Mouse (Mus musculus) fibroblast of lung, adult 2 months (primary cell): ENCODE measurements at regions not wholly inside any gene's neighbourhood (a gene's known extent, or its start where the extent isn't known, plus 50 kb on each side); places are given as distances from the start of the nearest gene placed in this dataset.

ENCODE experiments used
- DNase-seq: peaks from one replicate; pipeline ENCODE4 v3.0.0-alpha.2; 2011; ENCODE audit warnings: low read depth

DNA sequence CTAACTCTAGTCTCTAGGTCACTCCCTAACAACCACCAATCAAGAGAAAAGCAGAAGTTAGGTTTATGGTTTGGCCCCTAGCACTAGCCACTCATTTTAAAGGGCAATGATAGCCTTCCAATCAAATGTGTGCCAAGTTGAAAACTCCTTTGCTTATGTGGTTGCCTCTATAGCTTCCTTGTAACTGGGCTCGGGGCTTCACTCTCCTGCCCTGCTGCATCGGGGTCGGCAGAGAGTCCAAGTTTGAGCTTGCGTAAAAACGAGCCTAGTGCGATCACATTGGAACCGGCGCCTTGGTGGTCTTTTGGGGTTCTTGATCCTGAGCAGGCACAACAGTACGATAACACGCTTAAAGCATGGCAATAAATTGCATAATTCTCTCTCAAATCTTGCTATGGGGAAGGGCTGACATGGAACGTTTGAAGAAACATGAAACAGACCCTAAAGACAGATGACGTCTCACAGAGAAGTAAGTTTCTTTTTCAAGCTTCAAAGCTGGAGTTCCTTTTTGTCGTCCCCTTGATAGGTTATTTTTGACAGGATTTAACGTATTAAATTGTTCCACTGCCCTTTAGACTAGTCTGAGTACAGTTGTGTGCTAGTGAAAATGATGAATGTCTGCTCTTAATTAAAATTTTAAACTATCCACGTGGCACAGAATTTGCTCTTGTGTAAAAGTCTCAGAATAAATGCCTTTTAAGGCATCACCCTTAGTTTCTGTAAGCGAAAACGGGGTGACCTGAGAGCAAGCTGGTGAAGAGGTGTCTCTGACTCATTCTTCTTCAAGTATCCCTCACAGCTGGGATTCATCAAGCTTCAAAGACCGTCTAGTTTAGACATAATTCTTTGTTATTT is 52.0 kb downstream of the 4930426L09Rik start:
- no peak for DNase-seq

DNA sequence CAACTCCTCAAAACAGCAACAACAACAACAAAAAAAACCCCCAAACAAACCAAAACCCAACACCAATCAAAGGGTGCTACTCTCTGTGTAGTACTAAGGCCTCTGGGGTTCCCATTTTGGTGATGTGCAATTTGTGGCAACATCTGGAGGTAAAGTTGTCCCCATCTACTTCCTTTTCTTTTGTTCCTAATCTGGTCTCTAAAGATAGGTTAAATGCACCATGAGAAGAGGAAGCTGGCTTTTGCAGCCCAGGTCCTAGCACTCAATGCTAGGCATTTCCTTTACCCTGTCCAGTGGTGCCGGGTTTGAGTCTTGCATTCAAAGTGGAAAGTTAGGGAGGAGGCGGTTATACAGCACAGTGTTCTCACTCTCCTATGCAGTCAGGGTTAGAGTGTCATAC is 57.4 kb downstream of the 4930426L09Rik start:
- no peak for DNase-seq

DNA sequence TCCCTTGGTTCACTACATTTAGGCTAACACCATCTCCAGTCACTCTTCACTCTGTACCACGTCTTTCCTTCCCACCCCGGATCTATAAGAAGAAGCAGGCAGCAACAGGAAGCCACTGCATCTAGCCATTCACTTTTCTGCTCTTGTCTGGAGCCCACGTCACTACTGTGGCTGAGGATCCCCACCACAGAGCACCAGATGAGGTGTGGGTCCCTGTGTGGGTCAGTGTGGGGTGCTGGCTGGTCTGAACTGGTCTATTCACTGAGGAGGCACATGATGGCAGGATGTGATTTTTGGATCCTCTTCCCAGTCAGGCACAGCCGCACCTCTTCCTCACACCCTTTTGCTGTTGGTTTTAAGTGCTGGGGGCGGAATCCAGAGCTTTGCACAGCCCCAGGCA is 59.7 kb downstream of the 4930426L09Rik start:
- no peak for DNase-seq

DNA sequence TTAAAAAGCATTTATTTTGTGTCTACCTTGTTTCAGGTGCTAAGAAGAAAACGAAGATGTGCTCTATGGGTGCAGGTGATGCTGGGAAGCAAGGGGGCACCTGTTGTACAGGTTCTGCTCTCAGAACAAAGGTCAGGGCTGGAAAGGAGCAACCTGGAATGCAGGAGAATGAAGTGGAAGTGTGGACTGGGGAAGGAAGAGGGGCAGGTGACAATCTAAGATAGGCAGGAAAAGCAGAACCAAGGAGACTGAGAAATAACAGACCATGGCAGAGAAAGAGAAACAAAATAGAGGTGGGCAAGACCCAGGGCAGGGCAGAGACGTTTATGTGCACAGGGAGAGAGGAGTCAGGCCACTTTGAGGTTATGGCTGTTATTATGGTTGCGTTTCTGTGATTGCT is 60.6 kb downstream of the 4930426L09Rik start:
- no peak for DNase-seq

DNA sequence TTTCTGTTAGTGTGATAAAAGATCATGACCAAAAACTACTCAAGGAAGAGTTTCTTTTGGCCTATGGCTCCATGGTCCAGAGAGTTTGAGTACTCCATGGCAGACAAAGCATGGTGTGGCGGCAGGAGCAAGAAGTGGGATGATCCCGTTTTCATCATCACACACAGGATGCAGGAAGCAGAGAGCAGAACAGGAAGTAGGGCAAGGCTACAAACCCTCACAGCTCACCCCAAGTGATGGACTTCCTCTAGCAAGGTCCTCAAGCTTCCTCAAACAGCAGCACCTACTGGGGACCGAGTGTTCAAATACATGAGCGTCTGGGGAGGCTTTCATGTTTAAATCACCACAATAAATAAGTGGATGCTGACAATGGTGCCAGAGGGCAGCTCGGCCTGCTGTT is 61.1 kb downstream of the 4930426L09Rik start:
- no peak for DNase-seq

DNA sequence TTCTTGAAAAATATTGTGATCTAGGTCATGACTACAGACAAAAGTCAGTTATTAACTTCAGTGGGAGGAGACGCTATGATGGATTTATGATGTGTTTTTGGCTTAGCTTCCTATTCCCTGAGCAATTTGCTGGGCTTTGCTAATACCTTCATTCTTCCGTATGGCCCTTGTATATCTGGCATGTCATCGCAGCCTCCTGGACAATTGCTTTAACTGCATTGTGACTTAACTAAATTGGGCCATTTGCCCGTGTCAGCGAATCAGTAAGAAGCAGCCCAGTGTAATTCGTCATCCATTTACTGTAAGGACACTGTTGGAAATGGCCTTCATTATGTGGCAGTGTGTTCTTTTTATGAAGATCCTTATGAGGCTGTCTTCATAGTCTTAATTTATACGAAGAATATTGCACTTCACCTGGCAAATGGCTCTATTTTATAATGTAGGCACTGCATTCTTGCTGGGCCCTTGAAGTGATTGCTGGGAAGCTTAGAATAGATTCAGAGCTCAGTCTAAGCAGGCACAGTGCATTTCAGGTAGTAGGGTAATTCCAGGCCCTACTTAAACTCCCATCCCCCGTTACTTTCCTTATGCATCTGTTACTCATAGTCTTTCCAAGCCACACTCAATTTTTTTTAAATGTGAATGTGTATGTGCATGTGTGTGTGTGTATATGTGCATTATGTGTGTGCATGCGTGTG is 62.2 kb downstream of the 4930426L09Rik start:
- no peak for DNase-seq

DNA sequence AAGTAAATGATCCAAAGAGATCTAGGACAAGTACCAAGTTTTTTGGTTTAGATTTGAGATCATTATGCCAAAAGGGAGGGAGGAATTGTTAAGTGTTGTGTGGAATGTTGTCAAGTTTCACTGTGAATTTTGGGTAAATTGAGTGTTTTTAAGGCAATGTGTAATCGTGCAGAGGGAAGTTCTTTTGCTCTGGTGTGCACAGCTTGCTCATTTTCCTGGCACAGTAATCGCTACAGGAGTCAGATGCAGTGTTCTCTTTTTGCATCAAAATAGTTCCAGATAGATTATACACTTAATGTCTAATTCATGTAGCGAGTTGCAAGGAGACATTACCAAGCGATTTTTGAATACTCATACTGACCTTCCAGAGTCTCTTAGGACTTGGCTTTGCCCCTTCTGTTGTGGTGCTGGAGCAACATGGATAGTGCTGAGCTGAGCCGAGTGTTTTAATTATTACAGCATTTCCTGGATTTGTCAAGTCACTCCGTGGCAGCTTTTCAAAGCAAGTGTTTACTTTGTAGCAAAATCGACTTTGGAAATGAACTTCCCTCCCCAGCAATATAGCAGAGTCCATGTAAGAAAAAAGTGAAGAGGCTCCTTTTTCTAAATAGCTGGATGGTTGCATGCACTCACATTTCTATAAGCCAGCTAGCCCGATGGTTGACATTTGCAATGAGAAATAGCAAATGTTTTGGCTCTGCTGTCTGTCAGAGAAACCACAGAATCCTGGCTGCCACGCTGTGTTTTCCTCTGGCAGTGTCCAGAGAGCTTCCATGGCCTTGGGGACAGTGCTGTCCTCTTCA is 66.6 kb downstream of the 4930426L09Rik start:
- DNase-seq, result peak; percentile 16

DNA sequence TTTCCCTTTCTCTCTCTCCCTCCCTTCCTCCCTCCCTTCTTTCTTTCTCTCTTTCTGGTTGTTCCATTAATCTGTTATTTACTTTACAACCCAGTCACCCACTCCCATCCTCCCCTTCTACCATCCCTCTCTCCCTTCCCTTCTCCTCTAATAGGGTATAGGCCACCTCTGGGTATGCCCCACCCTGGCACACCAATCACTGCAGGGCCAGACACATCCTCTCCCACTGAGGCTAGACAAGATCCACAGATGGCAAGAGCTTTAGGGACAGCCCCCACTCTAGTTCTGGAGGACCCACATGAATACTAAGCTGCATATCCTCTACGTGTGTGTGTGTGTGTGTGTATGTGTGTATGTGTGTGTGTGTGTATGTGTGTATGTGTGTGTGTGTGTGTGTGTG is 67.4 kb downstream of the 4930426L09Rik start:
- no peak for DNase-seq

DNA sequence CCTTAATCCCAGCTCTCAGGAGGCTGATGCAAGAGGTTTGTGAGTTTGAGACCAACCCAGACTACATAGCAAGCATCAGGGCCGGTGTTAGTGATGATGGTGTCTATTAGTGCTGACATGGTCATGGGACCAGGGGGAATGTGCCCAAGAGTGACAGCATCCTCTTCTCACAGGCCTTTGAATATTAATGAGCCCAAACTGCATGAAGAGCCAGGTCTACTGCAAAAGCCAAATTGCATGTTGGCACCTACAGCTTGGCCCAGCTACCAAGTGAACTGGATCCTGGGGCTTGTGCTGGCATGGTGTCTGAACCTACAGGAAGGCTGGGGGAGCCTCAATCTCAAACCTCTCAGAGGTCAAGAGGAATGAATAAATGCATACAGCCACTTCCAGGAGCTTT is 70.0 kb downstream of the 4930426L09Rik start:
- DNase-seq, result no peak

DNA sequence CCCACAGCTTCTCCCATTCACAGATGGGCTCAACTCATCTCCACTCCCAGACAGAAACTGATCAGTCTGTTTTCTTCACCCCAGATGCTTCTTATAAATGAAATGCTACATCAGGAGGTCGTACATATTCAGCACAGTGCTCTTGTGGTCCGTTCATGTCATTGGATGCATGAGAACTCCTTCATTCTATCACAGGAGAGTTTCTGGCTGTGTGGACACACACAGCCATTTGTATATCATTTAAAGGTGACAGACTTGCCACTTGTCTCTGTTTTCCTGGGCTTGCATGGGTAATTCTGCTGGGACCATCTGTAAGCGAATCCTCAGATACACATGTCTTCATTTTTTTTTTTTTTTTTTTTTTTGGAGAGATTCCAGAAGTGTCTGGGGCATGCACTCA is 85.7 kb downstream of the 4930426L09Rik start:
- no peak for DNase-seq

DNA sequence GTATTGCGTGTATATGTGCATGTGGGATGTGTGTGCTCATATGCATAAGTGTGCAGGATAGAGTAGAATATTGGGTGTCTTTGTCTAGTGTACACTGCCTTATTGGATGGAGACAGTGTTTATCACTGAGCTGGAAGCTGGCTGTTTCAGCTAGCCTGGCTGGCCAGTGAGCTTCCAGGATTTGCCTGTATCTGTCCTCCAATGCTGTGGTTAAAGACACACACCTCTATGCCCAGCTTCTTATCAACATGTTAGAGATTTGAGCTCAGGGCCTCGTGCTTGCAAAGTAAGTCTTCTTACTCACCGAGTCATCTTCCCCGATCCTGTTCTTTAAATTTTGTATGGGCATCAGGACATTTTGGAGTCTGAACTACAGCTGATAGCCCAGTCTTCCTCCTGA is 87.0 kb downstream of the 4930426L09Rik start:
- no peak for DNase-seq

DNA sequence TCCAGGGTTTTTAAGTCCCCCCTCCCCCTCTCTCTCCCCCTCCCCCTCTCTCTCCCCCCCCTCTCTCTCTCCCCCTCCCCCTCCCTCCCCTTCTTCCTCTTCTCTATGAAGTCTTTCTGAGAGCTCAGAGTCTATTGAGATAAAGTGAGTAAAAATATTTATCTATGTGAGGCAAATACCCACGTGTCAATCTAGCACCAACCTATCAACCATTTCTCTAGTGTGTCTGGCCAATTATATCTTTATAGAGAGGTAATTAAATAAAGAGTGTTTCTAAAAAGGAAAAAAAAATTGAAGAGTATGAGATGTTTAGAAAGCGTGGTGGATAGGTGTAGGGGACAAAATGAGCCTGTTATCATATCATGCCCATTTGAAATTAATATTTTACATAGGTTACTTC is 88.0 kb downstream of the 4930426L09Rik start:
- no peak for DNase-seq

DNA sequence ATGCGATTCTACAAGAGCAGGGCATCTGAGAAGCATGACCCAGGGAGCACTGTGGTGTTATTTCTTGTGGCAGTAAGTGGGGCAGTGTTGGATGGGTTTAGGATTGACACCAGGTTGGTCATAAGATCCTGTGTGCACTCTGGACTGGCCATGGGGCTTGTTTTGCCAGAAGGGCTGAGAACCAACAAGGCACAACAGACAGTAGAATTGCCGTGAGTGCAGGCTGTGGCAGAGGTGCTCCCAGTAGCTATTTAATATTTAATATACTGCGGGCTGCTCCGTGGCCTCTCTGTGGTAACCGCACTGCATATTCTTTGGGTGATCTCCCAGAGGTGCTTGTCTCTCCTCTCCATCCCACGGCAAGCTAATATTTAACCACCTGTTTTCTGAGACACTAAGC is 88.5 kb downstream of the 4930426L09Rik start:
- DNase-seq, result no peak

DNA sequence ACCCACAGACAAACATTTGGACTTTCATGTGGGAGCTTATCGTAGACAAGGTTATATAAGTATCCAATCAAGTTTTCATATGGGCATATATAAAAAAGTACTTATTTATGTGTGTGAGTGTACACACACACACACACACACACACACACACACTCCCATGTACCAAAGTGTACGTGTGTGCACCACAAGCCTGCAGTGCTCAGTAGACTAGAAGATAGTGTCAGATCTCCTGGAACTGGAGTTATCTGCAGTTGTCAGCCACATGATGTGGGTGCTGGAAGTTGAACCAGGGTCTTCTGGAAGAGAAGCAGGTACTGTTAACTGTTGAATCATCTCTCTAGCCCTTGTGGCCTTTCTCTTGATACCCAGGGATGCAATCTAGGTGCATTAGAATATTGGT is 99.7 kb upstream of the Armc3 start:
- no peak for DNase-seq

DNA sequence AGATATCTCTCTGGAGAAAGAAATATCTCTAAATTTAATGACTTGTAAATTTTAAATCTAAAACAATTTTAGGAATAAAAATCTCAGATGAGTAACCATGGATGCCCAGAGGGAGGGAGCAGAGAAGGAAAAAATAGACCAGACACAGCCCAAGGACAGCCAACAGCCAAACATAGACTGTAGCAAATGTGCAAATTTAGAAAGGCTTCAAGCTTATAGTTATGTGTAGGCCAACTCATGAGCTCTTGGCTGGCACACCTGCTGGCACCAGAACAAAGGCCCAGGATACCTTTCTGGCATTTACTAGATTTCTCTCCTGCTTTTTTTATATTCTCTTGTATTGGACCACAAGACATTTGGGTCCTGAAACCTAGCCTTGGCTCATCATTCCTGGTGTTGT is 90.3 kb upstream of the Armc3 start:
- DNase-seq, result no peak

DNA sequence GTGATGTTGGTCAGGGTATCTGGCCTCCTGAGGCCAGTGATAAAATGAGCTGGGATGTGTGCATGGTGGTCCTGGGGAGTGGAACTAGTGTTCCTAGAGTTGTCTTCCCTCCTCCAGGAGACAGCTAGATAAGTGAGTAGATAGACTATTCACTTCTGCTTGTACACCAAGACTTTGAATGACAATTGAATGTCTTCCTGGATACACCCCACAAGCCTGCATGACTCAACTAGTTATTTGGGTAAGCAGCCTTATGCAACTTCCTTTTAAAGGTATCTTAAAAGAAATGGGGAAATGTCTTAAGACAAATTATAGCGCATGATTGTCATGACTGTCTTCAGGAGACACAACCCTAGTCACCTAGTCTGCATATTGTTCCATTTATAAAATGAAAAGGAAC is 79.2 kb upstream of the Armc3 start:
- no peak for DNase-seq

DNA sequence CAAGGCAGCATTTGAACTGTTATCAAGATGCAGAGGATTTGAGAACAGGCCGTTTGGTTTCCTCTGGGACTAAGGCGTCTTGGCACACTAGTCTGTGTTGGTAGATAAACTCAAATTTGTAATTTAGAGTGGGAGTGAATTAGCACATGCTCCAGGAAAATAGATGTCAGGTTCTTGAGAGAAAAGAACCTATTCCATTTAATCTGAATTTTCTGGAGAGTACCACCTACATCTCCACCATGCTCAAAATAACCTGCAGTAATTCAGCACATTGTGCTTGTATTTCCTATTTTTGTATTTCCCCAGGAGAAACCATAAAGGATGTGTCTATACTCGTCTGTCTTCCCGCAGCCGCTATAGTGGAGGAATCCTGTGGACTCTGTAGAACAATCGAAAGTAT is 66.2 kb upstream of the Armc3 start:
- DNase-seq, result no peak

DNA sequence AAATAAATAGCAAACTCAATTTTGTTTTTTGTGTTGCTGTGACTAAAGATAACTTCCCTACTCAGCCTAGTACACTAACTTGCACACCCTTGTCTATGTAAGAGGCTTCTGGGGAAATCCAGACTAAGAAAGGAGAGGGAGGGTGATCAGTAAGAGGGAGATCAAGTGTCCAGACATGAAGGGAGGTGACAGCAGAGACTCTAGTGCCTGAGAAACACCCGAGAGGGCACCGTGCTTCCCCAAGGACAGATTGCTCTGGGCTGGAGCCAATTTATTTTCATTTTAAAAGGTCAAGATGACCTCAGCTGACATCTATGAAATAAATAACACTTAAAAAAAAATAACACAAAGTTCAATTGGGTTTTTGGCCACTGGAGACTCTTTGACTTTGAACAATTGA is 56.5 kb upstream of the Armc3 start:
- DNase-seq, result no peak

DNA sequence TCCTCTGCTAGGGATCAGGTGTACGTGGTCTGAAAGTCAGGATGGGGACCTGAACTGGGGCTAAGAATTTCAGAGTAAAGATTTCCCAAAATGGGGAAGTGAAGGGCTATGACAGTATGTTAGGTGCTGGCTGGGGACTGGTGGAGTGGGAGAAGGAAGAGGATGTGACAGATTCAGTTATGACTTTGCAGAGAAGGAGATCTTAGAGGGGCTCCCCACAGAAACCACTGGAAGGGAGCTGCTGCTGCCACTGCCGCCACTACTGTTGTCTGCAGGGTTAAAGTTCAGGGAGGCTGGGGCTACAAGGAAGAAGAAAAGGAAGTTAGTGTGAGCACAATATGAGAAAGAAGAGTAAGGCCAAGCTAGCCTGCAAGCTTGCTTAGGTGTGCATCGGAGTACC is 53.7 kb upstream of the Armc3 start:
- no peak for DNase-seq

DNA sequence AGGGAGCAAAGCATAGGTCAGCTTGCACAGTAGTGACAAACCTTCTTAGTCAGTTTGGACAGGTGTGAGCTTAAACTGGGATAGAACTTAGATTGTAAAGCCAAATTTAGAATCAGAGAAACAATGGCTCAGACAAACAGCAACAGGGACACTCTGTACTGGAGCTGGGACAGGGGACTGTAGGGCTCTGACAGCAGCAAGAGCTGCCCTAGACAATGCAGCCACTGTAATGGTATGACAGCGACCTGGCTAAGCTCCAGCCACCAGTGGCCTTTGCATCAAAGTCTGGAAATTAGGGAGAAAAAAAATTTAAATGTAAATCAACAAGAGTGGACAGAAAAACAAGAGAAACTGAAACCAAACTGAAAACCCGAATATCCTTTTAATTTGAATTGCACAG is 53.2 kb upstream of the Armc3 start:
- no peak for DNase-seq

DNA sequence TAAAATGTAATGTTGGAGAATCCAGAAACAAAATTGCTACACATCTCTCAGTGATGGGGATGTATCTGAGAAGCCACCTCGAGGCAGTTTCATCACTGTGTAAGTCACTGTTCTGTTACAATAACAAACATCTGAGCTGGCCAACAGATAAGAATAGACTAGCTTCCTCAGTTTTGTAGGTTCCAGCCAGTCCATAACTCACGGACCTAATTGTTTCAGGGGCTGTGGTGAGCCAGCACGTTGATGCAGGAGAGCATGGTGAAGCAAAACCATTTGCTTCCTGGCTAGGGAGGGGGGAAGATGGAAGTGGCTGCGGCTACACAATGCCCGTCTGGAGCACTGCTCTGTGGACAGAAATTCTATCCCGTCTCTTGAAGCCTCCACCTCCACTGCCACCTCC is 52.8 kb upstream of the Armc3 start:
- no peak for DNase-seq

DNA sequence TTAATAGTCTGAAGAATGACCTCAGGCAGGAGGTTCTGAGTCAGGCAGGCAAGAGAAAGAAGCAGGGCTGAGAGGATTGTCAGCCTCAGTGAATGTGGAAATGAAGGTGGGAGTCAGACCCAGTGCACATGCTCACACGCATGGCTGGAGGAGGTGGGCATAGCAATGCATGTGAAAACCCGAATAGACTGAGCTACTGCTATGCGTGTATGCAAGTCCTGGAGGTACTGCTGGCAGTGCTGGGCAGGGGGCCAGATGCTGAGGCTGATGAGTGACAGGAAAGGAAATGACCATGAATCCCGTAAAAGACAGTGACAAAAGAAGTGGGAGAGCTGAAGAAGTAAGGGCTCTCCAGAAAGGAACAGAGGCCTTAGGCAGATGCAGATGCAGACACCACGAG is 50.3 kb upstream of the Armc3 start:
- DNase-seq, result no peak
